Mouse (Mus musculus): ENCODE measurements around the gene Slc8a3. TPM values are rescaled to one million over a fixed set of nuclear protein-coding genes. Genes with fewer than 3 reads are reported as not detected.

The Slc8a3 gene
- polyA plus RNA-seq, 1 experiment from 2014 or later = 10.1 TPM

DNA sequence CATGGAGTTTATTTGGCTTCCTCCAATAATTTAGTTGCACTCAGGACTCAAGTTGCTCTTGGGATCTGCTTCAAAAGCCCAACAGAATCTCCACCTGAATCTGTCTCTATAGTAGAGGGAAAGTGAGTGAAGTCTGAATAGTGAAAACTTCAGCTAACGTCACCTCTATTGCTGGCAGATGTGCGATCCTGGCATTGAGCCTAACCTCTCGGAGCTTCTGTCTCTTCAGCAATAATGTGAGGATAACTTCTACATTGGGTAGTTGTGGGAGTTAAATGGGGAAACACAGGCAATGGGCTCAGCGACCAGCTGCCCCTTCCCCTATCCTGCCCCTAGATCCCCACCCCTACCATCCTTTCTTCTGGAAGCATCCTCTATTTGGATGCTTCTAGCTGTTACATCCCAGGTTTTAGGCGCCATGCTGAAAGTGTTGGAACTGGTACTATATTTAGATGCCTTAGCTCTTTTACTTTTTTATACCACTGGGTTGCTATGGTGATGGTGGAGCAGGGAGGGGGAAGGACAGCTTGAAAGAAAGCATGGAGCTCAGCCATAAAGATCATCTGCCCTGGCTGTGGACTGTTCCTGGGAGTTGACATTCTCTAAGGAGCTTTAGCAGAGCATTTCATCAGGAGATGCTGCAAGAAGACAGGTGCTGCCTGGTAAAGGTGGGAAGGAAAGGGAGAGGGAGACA lies 105.1 kb downstream of the Slc8a3 start:
- Histone ChIP-seq H3K4me3 (ENCODE audit: low read depth, low read length) (no peak overlapping the region), H3K27ac (ENCODE audit: low read length) (peak overlapping the region; percentile 71), H3K9ac (ENCODE audit: low read depth, low read length) (no peak overlapping the region), H3K4me1 (ENCODE audit: control insufficient read depth, insufficient read depth, low read length) (peaks cover 30% of the 10 kb centered on the region), H3K4me2 (ENCODE audit: low read length) (peak overlapping the region; percentile 37), H3K9me3 (replicated peaks; ENCODE audit: control insufficient read depth, low read length, poor library complexity, severe bottlenecking) (no peaks in the 10 kb centered on the region), H3K36me3 (ENCODE audit: control insufficient read depth, insufficient read depth, low read length) (no peaks in the 10 kb centered on the region), H3K27me3 (ENCODE audit: control insufficient read depth, insufficient read depth, low read depth, low read length) (no peaks in the 10 kb centered on the region)
- peak; percentile 86 for ATAC-seq
- WGBS = 47% methylated on average over 5 of the region's 5 CpGs

- no peak for ATAC-seq
- H3K4me1 ChIP-seq (ENCODE audit: control insufficient read depth, insufficient read depth, low read length) = peaks cover 30% of the 10 kb centered on the region
- no peaks in the 10 kb centered on the region for H3K9me3 ChIP-seq (replicated peaks; ENCODE audit: control insufficient read depth, low read length, poor library complexity, severe bottlenecking)
- 45% methylated on average over 3 of the region's 3 CpGs for WGBS
- no peak overlapping the region for H3K4me2 ChIP-seq (ENCODE audit: low read length)
- no peak overlapping the region for H3K9ac ChIP-seq (ENCODE audit: low read depth, low read length)
- H3K27ac ChIP-seq (ENCODE audit: low read length) = peak overlapping the region; percentile 54
- no peaks in the 10 kb centered on the region for H3K36me3 ChIP-seq (ENCODE audit: control insufficient read depth, insufficient read depth, low read length)
- H3K27me3 ChIP-seq (ENCODE audit: control insufficient read depth, insufficient read depth, low read depth, low read length) = no peaks in the 10 kb centered on the region
- H3K4me3 ChIP-seq (ENCODE audit: low read depth, low read length) = no peak overlapping the region
Measured at GRCm38 (mm10) chr12:81226590-81226989, 106.4 kb downstream of the Slc8a3 start.

GRCm38 (mm10) chr12:81225966-81226577 lies 106.9 kb downstream of the Slc8a3 start:
- Histone ChIP-seq H3K4me1 (ENCODE audit: control insufficient read depth, insufficient read depth, low read length) (peaks cover 30% of the 10 kb centered on the region), H3K4me2 (ENCODE audit: low read length) (no peak overlapping the region), H3K9ac (ENCODE audit: low read depth, low read length) (no peak overlapping the region), H3K27me3 (ENCODE audit: control insufficient read depth, insufficient read depth, low read depth, low read length) (no peaks in the 10 kb centered on the region), H3K36me3 (ENCODE audit: control insufficient read depth, insufficient read depth, low read length) (no peaks in the 10 kb centered on the region), H3K27ac (ENCODE audit: low read length) (peak overlapping the region; percentile 54), H3K9me3 (replicated peaks; ENCODE audit: control insufficient read depth, low read length, poor library complexity, severe bottlenecking) (no peaks in the 10 kb centered on the region), H3K4me3 (ENCODE audit: low read depth, low read length) (no peak overlapping the region)
- 27% methylated on average over 6 of the region's 6 CpGs for whole genome bisulfite sequencing
- 0 out of 2 replicates have a peak, but pooled peaks have one; percentile 13 for ATAC-seq

GRCm38 (mm10) chr12:81224843-81225242 lies 108.1 kb downstream of the Slc8a3 start:
- ATAC-seq = no peak
- 58% methylated on average over 2 of the region's 2 CpGs for WGBS
- H3K4me1 ChIP-seq (ENCODE audit: control insufficient read depth, insufficient read depth, low read length) = peaks cover 30% of the 10 kb centered on the region
- H3K9ac ChIP-seq (ENCODE audit: low read depth, low read length) = no peak overlapping the region
- no peaks in the 10 kb centered on the region for H3K27me3 ChIP-seq (ENCODE audit: control insufficient read depth, insufficient read depth, low read depth, low read length)
- no peak overlapping the region for H3K4me3 ChIP-seq (ENCODE audit: low read depth, low read length)
- no peaks in the 10 kb centered on the region for H3K36me3 ChIP-seq (ENCODE audit: control insufficient read depth, insufficient read depth, low read length)
- H3K9me3 ChIP-seq (replicated peaks; ENCODE audit: control insufficient read depth, low read length, poor library complexity, severe bottlenecking) = no peaks in the 10 kb centered on the region
- no peak overlapping the region for H3K27ac ChIP-seq (ENCODE audit: low read length)
- no peak overlapping the region for H3K4me2 ChIP-seq (ENCODE audit: low read length)

DNA sequence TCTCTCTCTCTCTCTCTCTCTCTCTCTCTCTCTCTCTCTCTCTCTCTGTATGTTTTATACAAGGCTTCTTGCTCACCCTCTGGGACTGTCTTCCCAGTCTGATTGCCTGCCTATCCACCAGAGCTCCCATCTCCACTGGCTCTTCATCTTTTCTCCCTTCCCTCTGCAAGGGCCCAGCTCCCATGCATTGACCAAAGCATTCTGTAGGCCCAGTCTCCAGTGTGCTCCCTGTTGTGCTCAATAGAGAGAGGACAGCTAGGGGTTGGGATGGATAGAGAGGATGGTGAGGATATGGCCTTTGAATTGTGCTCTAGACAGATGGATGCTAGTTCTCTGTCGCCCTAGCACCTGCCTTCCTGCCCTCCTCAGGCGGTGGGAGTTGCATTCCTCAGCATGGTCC lies 109.7 kb downstream of the Slc8a3 start:
- Histone ChIP-seq H3K4me2 (ENCODE audit: low read length) (no peak overlapping the region), H3K36me3 (ENCODE audit: control insufficient read depth, insufficient read depth, low read length) (no peaks in the 10 kb centered on the region), H3K4me3 (ENCODE audit: low read depth, low read length) (no peak overlapping the region), H3K27ac (ENCODE audit: low read length) (no peak overlapping the region), H3K27me3 (ENCODE audit: control insufficient read depth, insufficient read depth, low read depth, low read length) (no peaks in the 10 kb centered on the region), H3K9ac (ENCODE audit: low read depth, low read length) (no peak overlapping the region), H3K9me3 (replicated peaks; ENCODE audit: control insufficient read depth, low read length, poor library complexity, severe bottlenecking) (no peaks in the 10 kb centered on the region), H3K4me1 (ENCODE audit: control insufficient read depth, insufficient read depth, low read length) (peaks cover 25% of the 10 kb centered on the region)
- ATAC-seq = no peak
- 79% methylated on average over 2 of the region's 2 CpGs for WGBS

- 78% methylated on average over 4 of the region's 4 CpGs for WGBS
- no peak for ATAC-seq
- no peak overlapping the region for H3K4me3 ChIP-seq (ENCODE audit: low read depth, low read length)
Measured at GRCm38 (mm10) chr12:81219339-81219738, 113.6 kb downstream of the Slc8a3 start.

DNA sequence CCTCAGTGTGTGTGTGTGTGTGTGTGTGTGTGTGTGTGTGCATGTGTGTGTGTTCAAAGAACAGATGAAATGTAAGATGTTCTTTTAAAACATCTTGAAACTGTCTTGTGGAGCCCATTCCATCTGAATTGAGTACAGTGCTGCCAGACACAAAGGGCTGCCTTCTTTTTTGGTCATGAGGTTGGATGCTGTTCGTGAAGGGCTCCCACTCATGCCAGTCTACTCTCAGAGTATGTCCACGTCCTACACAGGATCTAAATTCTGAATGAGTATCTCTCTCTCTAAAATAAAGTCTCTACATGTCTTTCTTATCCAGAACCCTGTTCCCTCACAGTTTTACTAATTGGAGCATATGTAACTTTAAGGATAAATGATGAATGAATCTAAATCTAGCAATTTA lies 124.4 kb downstream of the Slc8a3 start:
- no peaks in the 10 kb centered on the region for H3K27me3 ChIP-seq (ENCODE audit: control insufficient read depth, insufficient read depth, low read depth, low read length)
- H3K27ac ChIP-seq (ENCODE audit: low read length) = no peak overlapping the region
- no peak overlapping the region for H3K9ac ChIP-seq (ENCODE audit: low read depth, low read length)
- 65% methylated on average over 2 of the region's 2 CpGs for WGBS
- H3K4me3 ChIP-seq (ENCODE audit: low read depth, low read length) = no peak overlapping the region
- no peaks in the 10 kb centered on the region for H3K36me3 ChIP-seq (ENCODE audit: control insufficient read depth, insufficient read depth, low read length)
- no peaks in the 10 kb centered on the region for H3K4me1 ChIP-seq (ENCODE audit: control insufficient read depth, insufficient read depth, low read length)
- H3K9me3 ChIP-seq (replicated peaks; ENCODE audit: control insufficient read depth, low read length, poor library complexity, severe bottlenecking) = no peaks in the 10 kb centered on the region
- no peak for ATAC-seq
- no peak overlapping the region for H3K4me2 ChIP-seq (ENCODE audit: low read length)

More at GRCm38 (mm10) chr12:81219339-81219738, 113.6 kb downstream of the Slc8a3 start:
- H3K27me3 ChIP-seq (ENCODE audit: control insufficient read depth, insufficient read depth, low read depth, low read length) = no peaks in the 10 kb centered on the region
- H3K9ac ChIP-seq (ENCODE audit: low read depth, low read length) = no peak overlapping the region
- H3K27ac ChIP-seq (ENCODE audit: low read length) = no peak overlapping the region
- H3K4me2 ChIP-seq (ENCODE audit: low read length) = no peak overlapping the region
- H3K36me3 ChIP-seq (ENCODE audit: control insufficient read depth, insufficient read depth, low read length) = no peaks in the 10 kb centered on the region
- H3K4me1 ChIP-seq (ENCODE audit: control insufficient read depth, insufficient read depth, low read length) = no peaks in the 10 kb centered on the region; the same call in 1 of the 2 replicates
- no peaks in the 10 kb centered on the region for H3K9me3 ChIP-seq (replicated peaks; ENCODE audit: control insufficient read depth, low read length, poor library complexity, severe bottlenecking)

- H3K4me1 ChIP-seq (ENCODE audit: control insufficient read depth, insufficient read depth, low read length) = peaks cover 6% of the 10 kb centered on the region
- H3K27ac ChIP-seq (ENCODE audit: low read length) = no peak overlapping the region
- no peaks in the 10 kb centered on the region for H3K36me3 ChIP-seq (ENCODE audit: control insufficient read depth, insufficient read depth, low read length)
- no peak for ATAC-seq
- H3K9me3 ChIP-seq (replicated peaks; ENCODE audit: control insufficient read depth, low read length, poor library complexity, severe bottlenecking) = no peaks in the 10 kb centered on the region
- no peaks in the 10 kb centered on the region for H3K27me3 ChIP-seq (ENCODE audit: control insufficient read depth, insufficient read depth, low read depth, low read length)
- H3K9ac ChIP-seq (ENCODE audit: low read depth, low read length) = no peak overlapping the region
- WGBS = 22% methylated on average over 6 of the region's 6 CpGs
- no peak overlapping the region for H3K4me3 ChIP-seq (ENCODE audit: low read depth, low read length)
- H3K4me2 ChIP-seq (ENCODE audit: low read length) = no peak overlapping the region
Measured at GRCm38 (mm10) chr12:81205619-81206560, 127.1 kb downstream of the Slc8a3 start.
